Mouse (Mus musculus): ENCODE results near the gene Dop1b.
"Not testable (repeated sequence)": the region's sequence is repeated elsewhere in the genome, so short reads cannot be mapped to it uniquely, and the experiment has no call there.

Gene Dop1b

DNA sequence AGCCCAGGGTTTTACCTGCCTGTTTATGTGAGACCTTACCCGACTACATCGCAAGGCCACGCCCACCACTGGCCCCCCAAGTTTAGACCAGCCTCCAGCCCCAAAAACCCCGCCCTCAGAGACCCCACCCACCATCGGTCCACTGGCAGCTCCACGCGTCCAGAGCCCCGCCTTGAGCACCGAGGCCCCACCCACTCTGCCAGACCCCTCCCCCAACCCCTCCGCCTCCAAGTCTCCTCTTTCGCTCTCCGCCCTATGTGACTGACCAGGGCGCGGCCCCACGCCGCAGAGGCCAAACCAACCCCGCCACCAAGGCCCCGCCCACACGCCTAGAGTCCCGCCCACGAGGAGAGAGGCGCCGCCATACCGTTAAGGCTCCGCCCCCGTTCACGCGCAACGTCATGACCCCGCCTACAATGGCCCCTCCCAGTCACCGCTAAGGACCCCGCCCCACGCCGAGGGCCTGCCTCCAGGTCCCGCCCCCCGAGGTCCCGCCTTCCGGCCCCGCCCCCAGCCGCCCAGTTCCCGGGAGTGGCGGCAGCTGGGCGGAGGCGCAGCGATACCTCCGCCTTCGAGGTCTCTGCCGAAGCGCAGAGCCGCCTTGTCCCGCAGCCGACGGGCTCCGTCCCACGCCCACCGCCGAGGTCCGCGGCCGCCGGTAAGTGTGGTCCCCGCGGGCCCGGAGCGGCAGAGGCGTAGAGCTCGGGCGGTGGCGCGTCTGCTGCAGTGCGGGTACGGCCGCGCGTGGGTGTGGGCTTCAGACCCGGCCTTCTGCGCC, at the start of gene Dop1b:
Dop1b (plus strand) TSS at position 494 of the 778 bp plus-strand sequence.
- peak; percentile 98 for DNase-seq (ENCODE audit: low spot score)

DNA sequence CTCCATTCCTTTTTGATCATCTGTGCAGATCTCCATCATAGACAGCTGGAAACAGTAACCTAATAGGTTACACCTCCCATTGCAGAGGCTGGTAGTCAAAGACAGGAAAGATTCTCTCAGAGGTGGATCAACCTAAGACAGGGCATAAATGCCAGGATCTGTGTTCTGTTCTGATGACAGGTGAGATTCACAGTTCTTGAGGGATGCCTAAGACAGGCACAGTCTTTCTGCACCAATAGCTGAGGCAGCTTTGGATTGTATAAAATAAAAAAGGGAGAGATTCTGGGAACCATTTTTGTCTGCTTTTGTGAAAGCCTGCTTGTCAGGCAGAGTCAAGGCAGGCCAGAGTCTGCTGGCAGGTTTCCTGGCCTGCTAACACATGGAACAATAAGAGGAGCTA, 43.7 kb upstream of the Dop1b start:
- no peak for DNase-seq (ENCODE audit: low spot score)

DNA sequence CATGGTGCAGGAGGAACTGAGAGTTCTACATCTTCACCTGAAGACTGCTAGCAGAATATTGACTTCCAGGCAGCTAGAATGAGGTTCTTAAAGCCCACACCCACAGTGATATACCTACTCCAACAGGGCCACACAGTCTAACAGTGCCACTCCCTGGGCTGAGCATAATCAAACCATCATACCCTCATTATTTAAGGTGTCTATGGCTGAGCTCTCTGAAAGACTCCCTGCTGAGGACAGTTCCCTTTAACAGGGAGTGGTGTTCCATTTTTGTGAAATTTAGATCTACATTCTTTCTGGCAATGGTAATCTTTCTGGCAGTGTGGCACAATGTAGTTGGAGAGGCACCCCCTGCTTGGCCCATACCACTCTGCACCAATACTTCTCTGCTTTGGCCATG, 42.2 kb upstream of the Dop1b start:
- DNase-seq (ENCODE audit: low spot score) = no peak

DNA sequence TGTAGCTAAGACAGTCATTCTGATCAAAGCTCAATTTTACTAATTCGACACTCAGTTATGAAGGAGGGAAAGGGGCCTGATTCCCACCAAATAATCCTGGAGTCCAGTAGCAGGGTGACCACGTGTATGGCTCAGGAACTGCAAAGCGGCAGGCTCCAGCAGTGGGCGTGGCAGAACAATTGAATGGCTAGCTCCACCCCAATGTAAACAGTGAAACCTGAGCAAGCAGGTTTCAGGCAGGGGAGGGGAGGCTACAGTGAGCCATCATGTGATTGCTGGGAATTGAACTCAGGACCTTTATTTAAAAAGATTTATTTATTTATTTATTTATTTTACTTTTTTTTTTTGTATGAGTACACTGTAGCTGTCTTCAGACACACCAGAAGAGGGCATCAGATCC, 41.2 kb upstream of the Dop1b start:
- DNase-seq (ENCODE audit: low spot score) = peak; percentile 9

DNA sequence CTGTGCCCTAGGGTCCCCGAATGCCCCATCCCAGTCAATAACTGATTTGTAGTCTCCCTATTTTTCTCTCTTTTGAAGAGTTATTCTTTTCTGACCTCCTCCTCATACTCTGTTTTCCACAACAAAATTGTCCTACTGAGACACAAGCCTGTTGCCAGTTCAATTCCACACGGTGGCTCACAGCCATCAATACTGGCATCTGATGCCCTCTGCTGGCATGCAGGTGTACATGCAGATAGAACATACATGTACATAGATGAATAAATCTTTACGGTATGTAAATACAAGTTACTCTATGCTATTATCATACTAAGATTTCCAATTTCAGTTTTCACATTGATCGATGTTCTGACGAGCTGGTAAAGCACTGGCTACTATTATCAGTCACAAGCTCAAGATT, 40.6 kb upstream of the Dop1b start:
- no peak for DNase-seq (ENCODE audit: low spot score)

DNA sequence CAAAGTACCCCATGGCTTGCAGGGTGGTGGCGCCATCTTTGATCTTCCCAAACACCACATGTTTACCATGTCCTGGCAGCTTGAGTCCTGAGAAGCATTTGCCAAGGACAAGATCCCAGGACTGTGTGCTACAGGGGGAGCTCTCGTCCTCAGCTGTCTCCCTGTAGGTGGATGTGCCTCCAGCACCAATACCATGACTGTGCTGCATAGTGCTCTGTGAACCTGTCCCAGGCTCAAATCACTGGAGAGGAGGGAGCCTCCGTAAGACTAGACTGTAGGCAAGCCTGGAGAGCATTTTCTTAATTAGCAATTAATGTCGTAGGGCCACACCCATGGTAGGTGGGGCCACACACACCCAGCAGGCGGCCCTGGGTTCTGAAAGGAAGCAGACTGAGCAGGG, 35.3 kb upstream of the Dop1b start:
- DNase-seq (ENCODE audit: low spot score) = no peak

DNA sequence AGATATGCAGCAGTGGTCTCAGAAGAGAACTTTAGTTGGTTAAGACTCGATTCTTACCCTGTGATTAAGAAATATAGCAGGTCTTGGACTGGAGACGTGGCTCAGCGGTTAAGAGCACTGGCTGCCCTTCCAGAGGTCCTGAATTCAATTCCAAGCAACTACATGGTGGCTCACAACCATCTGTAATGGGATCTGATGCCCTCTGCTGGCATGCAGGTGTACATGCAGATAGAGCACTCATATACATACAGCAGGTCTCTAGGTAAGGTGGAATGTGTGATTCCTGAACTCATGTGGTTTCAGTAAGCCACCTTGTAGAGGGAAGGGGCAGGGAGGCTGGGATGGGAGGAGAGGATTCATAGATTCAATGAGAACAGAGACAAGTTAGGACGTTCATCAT, 33.5 kb upstream of the Dop1b start:
- DNase-seq (ENCODE audit: low spot score) = no peak

DNA sequence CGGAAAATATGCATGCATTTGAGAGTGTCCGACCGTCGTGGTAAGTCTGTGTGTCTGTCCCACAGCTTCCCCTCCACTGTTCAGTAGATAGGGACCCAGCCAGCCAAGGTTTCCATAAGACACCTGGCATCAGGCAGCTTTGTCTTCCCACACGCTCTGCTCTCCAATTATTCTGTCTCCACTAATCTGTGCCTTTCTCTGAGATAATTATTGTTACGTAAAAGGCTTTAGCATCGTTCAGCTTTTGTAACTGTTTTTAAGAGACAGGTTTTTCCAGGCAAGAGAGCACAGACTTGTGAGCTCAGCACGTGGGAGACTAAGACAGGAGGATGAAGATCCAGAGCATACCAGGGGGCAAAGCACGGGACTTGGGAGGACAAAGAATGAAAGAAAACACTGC, 32.5 kb upstream of the Dop1b start:
- no peak for DNase-seq (ENCODE audit: low spot score)

DNA sequence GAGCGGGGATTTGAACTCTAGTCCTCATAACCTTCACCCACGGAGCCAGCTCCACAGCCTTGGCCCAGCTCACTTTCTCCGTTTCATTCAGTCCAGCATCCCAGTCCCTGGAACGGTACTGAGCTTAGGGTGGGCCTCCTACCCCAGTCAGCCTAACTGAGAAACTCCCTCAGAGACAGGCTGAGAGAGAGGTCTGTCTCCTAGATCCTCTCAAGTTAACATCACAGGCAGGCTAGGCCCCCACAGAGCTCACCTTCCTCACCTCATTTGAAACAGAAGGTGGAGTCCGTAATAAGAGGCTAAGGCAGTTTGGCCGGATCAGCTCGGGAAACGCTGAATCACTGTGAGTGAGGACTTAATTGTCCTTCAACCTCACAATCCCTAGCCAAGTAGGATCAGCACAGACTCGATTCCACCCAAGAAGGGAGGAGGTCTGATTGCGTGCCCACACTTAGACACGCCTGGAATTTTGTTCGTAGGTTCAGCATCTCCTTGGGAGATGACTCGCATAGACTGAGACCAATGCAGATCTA, 29.5 kb upstream of the Dop1b start:
- DNase-seq (ENCODE audit: low spot score) = no peak

DNA sequence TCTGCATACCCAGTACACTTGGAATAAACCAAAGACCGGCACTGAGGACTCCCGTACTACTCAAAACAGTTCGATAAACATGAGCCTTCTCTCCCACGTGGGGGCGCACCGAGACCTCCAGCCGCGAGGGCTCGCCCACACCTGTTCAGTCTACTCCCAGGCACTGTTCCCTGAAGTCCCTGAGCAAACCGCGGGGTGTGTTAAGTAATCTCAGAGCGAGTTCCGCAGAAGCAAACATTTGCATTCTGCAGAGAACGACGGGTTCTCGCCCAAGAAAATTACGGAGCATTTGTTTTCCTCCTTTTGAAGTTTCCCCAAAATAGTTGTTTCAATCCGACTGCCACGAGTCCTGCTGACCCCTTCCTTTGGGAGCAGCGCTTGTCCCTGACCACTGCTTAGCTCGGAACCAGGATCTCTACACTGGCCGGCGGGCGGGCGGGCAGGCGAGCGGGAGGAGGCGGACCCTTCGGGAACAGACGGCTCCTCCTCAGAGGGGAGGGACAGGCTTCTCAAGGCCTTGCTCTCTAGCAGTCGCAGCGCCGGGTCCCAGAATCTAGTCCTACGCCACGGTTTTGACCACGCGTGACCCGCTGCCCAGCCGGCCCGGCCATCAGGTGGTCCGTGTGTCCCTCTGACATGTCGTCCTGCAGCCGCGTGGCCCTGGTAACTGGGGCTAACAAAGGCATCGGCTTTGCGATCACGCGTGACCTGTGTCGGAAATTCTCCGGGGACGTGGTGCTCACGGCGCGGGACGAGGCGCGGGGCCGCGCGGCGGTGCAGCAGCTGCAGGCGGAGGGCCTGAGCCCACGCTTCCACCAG, 28.8 kb upstream of the Dop1b start, which contains the start of gene Cbr3:
Cbr3 (plus strand) TSS at position 527 of the 819 bp plus-strand sequence.
- DNase-seq (ENCODE audit: low spot score) = peak; percentile 85

DNA sequence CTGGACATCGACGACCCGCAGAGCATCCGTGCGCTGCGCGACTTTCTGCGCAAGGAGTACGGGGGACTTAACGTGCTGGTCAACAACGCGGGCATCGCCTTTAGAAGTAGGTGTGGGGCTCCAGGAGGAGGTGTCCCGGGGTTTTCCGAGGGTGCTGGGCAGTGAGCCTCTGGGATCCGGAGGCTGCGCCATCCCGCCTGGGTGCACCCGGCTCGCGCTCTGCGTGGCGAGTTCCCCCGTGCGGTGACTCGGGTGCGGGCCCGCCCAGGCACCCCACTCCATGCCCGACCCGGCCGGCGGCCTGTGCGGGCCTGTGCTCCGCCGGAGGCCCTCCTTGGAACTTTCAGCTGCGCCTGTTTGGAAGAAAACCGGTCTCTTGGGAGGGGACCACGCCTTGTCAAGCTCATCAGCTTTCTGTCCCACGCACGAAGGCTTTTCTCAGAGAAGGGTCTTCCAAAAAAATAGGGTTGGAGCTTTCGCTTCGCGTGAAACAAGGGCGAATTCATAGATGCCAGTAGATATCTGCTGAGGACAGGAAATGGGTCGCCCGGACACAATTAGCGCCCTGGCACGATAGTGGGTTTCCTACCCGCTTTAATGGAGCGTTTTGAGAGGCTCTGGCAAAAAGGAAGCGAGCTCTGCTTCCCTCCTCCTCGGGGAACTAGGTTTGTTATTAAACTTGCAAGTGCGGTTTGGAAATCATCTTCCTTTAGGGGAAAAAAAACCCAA, 28.0 kb upstream of the Dop1b start:
- peak; percentile 10 for DNase-seq (ENCODE audit: low spot score)

DNA sequence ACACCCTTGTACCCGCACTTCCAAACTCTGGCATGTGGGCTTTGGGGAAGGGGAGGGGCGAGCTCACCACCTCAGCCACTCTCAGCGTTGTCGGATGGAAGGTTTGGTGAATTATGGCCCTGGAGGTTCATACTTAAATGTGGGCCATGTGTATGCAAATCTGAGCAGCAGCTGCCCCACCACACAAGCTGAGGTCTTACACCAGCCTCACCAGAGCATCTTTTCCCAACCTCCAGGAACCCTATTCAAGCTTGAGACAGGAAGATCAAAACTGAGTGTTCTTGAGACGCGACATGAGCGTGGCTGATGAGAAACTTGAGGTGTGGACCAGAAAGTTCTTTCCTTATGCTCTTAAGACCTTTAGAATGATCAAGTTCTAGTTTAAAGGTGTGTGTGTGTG, 27.3 kb upstream of the Dop1b start:
- DNase-seq (ENCODE audit: low spot score) = no peak

DNA sequence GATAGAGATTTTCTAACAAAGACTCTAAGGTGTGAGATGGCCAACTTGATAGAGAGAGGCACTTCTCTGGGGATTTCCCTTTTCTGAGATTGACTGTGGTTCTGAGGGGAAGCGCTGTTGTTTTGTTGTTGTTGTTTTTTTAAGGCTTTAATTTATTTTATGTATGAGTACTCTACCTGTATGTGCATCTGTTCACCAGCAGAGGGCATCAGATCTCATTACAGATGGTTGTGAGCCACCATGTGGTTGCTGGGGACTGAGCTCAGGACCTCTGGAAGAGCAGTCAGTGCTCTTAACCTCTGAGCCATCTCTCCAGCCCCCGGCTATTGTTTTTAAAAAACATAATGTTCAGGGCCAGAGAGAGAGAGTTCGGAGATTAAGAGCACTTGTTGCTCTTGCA, 25.9 kb upstream of the Dop1b start:
- not testable (repeated sequence) for DNase-seq (ENCODE audit: low spot score)

DNA sequence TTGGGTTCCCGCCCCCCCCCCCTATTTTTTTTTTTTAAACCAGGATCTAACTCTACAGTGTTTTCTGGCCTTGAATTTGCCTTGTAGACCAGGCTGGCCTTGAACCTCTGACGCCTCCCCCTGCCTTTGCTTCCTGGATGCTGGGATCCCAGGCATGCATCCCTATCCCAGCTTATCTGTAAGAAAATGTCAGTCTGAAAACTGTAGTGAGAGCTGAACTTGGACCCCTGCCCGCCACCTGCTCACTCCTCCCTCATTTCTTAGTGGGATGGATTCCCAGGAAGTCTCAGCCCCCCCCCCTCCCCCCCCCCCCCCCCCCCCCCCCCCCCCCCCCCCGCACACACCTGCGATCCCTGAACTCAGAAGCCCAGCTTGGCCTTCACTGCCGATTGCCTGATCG, 25.3 kb upstream of the Dop1b start:
- DNase-seq (ENCODE audit: low spot score) = no peak

DNA sequence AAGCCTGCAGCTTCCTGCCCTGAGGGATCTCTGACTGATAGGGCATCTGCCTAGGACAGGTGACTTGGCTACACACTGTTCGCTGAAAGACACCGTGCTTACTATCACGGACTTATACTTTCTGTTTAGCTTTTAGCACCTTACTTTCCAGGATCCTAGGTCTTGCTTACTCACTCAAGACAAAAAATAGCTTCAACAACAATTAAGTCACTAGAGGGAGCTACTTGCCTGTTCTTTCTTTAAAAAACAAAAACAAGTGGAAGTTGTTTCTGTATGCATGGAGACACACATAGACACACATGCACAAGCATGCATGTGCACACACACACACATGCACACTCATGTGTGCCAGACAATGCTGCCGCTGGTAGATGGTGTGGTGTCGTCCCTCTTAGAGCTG, 24.8 kb upstream of the Dop1b start:
- peak; percentile 60 for DNase-seq (ENCODE audit: low spot score)

DNA sequence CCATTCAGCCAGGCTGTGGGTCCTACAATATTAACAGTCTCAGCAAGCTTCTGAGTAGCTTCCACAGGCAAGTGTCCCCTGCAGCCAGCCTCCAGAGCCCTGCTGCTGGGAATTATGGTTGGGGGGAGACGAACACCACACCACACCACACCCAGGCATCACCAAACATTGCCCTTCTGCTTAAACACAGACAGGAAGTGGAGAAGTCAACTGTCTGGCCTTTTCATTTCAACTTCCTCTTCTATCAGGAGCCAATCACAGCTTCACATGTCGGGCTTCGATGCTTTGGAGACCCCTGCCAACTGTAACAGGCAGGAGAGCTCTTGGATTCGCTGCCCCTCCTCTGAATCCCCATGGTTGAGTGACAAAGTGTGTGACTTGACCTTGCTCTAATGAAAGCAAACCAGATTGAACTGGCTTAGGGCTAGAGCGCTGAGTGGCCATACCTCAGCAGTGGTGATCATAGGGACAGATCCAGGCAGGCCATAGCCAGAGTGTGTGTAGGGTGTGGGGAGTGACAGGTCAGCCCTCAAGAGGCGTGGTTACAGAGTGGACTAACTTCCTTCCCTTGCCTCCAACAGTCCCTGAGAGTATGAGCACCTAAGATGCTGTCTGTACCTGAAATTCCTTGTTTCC, 20.4 kb upstream of the Dop1b start:
- DNase-seq (ENCODE audit: low spot score) = no peak

DNA sequence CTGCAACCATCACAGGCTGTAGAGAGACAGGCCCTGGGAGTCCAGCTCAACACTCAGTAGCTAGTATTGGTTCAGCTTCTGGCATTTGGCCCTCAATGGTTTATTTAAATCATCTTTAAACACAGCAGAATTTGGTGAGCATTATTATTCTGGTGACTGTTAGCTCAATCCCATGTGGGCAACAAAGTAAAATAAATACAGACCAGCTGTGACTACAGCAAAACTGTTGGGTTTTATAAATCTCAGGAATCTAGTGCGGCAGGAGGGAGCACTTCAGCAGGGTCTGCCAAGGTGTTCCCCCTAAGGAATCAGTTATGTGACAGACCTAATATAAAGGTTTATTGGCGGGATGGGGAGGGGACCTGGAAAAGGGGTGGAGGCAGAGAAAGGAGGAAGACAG, 19.0 kb upstream of the Dop1b start:
- no peak for DNase-seq (ENCODE audit: low spot score)

DNA sequence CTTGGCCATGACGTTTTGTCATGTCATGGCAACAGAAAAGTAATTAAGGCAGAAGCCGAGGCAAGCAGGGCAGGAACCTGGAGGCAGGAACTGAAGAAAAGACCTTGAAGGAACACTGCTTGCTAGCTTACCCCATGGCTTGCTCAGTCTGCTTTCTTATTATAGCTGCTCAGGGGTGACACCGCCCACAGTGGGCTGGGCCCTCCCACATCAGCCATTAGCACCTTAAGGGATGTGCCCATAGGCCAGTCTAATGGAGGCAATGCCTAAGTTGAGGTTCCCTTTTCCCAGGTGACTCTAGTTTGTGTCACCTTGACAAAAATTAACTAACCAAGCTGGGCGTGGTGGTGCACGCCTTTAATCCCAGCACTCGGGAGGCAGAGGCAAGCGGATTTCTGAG, 4.6 kb upstream of the Dop1b start:
- no peak for DNase-seq (ENCODE audit: low spot score)

DNA sequence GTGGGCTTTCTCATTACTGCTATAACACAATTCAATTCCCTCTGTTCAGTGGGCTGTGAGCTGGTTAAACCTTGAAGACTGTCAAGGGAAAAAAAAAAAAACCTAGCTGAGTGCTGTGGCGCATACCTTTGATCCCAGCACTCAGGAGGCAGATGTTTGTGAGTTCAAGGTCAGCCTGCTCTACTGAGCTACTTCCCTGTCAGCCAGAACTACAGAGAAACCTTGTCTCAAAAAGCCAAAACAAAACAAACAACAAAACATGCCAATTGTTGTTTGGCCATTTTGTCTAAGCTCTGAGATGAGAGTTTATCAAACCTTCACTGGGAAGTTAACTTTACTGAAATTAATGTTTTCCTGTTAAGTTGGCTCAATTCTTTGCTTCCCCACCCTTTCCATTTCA, 2.5 kb upstream of the Dop1b start:
- no peak for DNase-seq (ENCODE audit: low spot score)

DNA sequence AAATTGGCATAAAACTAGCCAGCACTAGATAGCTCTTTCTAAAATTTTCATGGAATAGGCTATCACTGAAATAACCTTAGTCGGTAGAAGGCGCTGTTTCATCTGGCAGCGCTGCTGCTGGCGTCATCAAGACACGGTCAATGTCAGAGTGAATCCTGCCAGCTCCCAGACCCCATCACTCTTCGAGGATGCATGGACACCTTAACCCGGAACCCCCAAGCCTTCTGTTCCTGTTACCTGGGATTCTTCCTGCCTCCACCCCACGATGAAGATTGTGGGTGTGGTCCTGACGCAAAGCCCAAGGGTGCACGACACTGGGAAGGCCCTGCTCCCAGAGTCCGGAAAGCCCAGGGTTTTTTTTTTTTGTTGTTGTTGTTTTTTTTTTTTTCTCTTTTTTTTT, 780 bp upstream of the Dop1b start:
- peak; percentile 86 for DNase-seq (ENCODE audit: low spot score)

DNA sequence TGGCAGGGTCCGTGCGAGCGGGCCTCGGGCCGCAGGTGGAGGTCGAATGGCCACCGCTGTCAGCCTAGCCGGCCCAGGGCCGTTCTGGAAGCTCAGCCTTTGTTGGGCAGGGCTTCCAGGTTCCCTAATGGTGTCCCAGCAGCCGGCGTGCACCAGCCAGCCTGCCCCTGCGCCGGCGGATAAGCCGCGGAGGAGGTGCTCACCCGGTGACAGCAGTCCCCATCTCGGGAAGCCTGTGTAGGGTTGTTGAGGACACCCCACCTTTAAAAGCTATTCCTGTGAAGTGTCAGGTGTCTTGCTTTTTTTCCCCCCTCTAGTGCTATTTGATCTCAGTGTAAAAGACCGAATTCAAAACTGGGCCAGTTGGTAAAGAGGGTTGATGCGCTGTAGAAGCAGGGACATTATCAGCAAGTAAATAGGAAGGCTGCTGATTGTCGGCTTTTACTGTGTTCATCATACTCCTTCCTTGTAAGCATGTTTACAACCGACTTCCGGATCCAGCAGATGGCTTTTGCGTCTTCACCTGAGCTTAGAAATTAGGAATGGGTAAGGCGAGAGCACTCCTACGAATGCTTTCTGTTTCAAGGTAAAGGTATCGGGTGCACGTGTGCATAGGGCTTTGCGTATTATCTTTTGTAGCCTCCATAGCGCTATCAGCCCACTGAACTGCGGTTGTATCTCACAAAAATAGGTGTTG, 633 bp downstream of the Dop1b start:
- no peak for DNase-seq (ENCODE audit: low spot score)
